Mouse (Mus musculus) kidney, adult 9 months (tissue): ENCODE measurements around the gene Prlhr.

Experiments used
- DNase-seq: peaks from one replicate; pipeline ENCODE4 v3.0.0; 2022

The Prlhr gene

GRCm38 (mm10) chr19:60468254-60468762 is at the start of gene Prlhr:
Prlhr (minus strand) TSS chr19:60468304.
- DNase-seq: no peak

GRCm38 (mm10) chr19:60515064-60515463 is 47.0 kb upstream of the Prlhr start:
- no peak for DNase-seq

GRCm38 (mm10) chr19:60513431-60513830 is 45.3 kb upstream of the Prlhr start:
- DNase-seq: no peak

- peak; percentile 8 for DNase-seq
Measured at GRCm38 (mm10) chr19:60500209-60500608, 32.1 kb upstream of the Prlhr start.

- DNase-seq: no peak
Measured at GRCm38 (mm10) chr19:60497171-60497570, 29.1 kb upstream of the Prlhr start.

GRCm38 (mm10) chr19:60495772-60496171 is 27.7 kb upstream of the Prlhr start:
- DNase-seq: no peak

GRCm38 (mm10) chr19:60489566-60489965 is 21.5 kb upstream of the Prlhr start:
- no peak for DNase-seq

- DNase-seq: no peak
Measured at GRCm38 (mm10) chr19:60485261-60485660, 17.2 kb upstream of the Prlhr start.

- DNase-seq: no peak
Measured at GRCm38 (mm10) chr19:60478859-60479258, 10.8 kb upstream of the Prlhr start.

- no peak for DNase-seq
Measured at GRCm38 (mm10) chr19:60477788-60478187, 9.7 kb upstream of the Prlhr start.

GRCm38 (mm10) chr19:60468846-60469245 is 742 bp upstream of the Prlhr start:
- peak; percentile 59 for DNase-seq

GRCm38 (mm10) chr19:60467588-60468007 is 506 bp downstream of the Prlhr start:
- DNase-seq: no peak

- DNase-seq: peak; percentile 59
Measured at GRCm38 (mm10) chr19:60466953-60467570, 1.0 kb downstream of the Prlhr start.

GRCm38 (mm10) chr19:60465726-60466125 is 2.4 kb downstream of the Prlhr start:
- DNase-seq: no peak

GRCm38 (mm10) chr19:60463896-60464295 is 4.2 kb downstream of the Prlhr start:
- DNase-seq: peak; percentile 17

- DNase-seq: no peak
Measured at GRCm38 (mm10) chr19:60463440-60463839, 4.7 kb downstream of the Prlhr start.

- no peak for DNase-seq
Measured at GRCm38 (mm10) chr19:60461476-60461875, 6.6 kb downstream of the Prlhr start.

- DNase-seq: no peak
Measured at GRCm38 (mm10) chr19:60459680-60460079, 8.4 kb downstream of the Prlhr start.

GRCm38 (mm10) chr19:60459071-60459470 is 9.0 kb downstream of the Prlhr start:
- no peak for DNase-seq

GRCm38 (mm10) chr19:60455791-60456190 is 12.3 kb downstream of the Prlhr start:
- no peak for DNase-seq

- DNase-seq: no peak
Measured at GRCm38 (mm10) chr19:60440531-60440930, 27.6 kb downstream of the Prlhr start.

- DNase-seq: no peak
Measured at GRCm38 (mm10) chr19:60440083-60440482, 28.0 kb downstream of the Prlhr start.

- DNase-seq: peak; percentile 35
Measured at GRCm38 (mm10) chr19:60437566-60438241, 30.4 kb downstream of the Prlhr start.

- peak; percentile 0 for DNase-seq
Measured at GRCm38 (mm10) chr19:60432347-60433129, 35.6 kb downstream of the Prlhr start.
